Mouse (Mus musculus) embryonic facial prominence, embryonic 14.5 days (tissue): ENCODE results near the gene Cep131. TPM values are rescaled to one million over a fixed set of nuclear protein-coding genes. Genes with fewer than 3 reads are reported as not detected.

Experiments
- ATAC-seq: fragments of 200-750 bp; cut with Nextera tagmentation; 2 replicates; pipeline ENCODE4 v1.8.0; 2017; ENCODE audit warnings: low read depth, moderate number of reproducible peaks, moderate TSS enrichment
- DNase-seq: peaks from one replicate; pipeline ENCODE4 v3.0.0-alpha.2; 2015; ENCODE audit warnings: low spot score
- H3K27ac ChIP-seq: fragments of 300-500 bp; sonication (generic); replicated peaks from 2 replicates; pipeline ENCODE4 v1.5.1; 2014; ENCODE audit warnings: low read depth, mild to moderate bottlenecking, low read length, moderate library complexity
- H3K27me3 ChIP-seq: fragments of 300-500 bp; sonication (generic); replicated peaks from 2 replicates; pipeline ENCODE4 v1.6.1; 2014; ENCODE audit warnings: low read length; ENCODE audit not compliant: control insufficient read depth, insufficient read depth
- H3K36me3 ChIP-seq: fragments of 300-500 bp; sonication (generic); 2 replicates; pipeline ENCODE4 v1.6.1; 2014; ENCODE audit warnings: low read length, mixed read lengths; ENCODE audit not compliant: control insufficient read depth, insufficient read depth
- H3K4me1 ChIP-seq: fragments of 300-500 bp; sonication (generic); 2 replicates; pipeline ENCODE4 v1.6.1; 2014; ENCODE audit warnings: antibody characterized with exemption, low read length; ENCODE audit not compliant: control insufficient read depth, insufficient read depth
- H3K4me2 ChIP-seq: fragments of 300-500 bp; sonication (generic); 2 replicates; pipeline ENCODE4 v1.6.1; 2014; ENCODE audit warnings: low read depth, mild to moderate bottlenecking, low read length, moderate library complexity, mixed read lengths
- H3K4me3 ChIP-seq: fragments of 300-500 bp; sonication (generic); 2 replicates; pipeline ENCODE4 v1.5.1; 2014; ENCODE audit warnings: low read depth, mild to moderate bottlenecking, low read length
- H3K9ac ChIP-seq: fragments of 300-500 bp; sonication (generic); 2 replicates; pipeline ENCODE4 v1.6.1; 2014; ENCODE audit warnings: low read depth, mild to moderate bottlenecking, low read length, moderate library complexity, mixed read lengths
- H3K9me3 ChIP-seq: fragments of 300-500 bp; sonication (generic); 2 replicates; pipeline ENCODE4 v1.6.1; 2016; ENCODE audit warnings: low read length; ENCODE audit not compliant: control insufficient read depth
- WGBS: fragments of 180-500 bp; shearing (Covaris S2); extraction: QIAGEN DNeasy Blood & Tissue Kit; methylation state at CpG from one replicate; pipeline ENCODE4 v1.1.7; 2014; 5-methylcytosine and 5-hydroxymethylcytosine counted together
- microRNA counts: library from miRNA; unstranded; fragments of <30 nt; microRNA quantifications from one replicate; lab custom pipeline; 2017
- microRNA-seq: library from miRNA; unstranded; fragments of <30 nt; microRNA quantifications from one replicate; pipeline ENCODE4, GENCODE M21; 2016; ENCODE audit warnings: borderline number of aligned reads
- polyA plus RNA-seq: library from polyadenylated mRNA; unstranded; fragments of >200 nt; fragmentation: Nextera tagmentation; extraction: Ambion mirVana; gene quantifications from 2 replicates; pipeline ENCODE4 v1.2.1, GENCODE M21; 2014

The Cep131 gene
- polyA plus RNA-seq, 1 experiment from 2014 or later, result 28.2 TPM

DNA sequence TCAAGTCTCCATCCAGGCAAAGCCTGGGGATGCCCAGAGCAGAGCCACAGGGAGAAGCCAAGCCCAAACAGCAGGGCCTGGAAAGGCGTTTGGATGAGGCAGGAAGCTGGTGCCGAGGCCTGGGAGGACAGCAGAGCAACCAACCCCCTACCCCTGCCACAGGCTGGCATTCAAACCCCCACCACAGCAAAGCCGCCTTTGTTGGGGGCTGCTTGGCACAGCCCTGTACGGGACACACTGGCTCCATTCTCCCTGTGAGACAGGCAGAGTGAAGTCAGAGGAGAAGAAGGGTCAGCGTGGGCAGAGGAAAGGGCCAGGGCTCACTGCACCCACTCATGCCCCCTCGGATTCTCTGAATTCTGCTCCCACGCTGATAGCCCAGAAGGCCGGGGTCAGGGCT lies 69.6 kb downstream of the Cep131 start:
- 0 out of 2 replicates have a peak, but pooled peaks cover 3% of the 10 kb centered on the region for H3K4me1 ChIP-seq
- ATAC-seq, result no peak
- WGBS, result 75% methylated on average over 4 of the region's 8 CpGs
- no peak overlapping the region for H3K27ac ChIP-seq
- DNase-seq, result no peak
- H3K4me2 ChIP-seq, result no peak overlapping the region
- no peaks in the 10 kb centered on the region for H3K27me3 ChIP-seq
- H3K9ac ChIP-seq, result no peak overlapping the region
- H3K4me3 ChIP-seq, result no peak overlapping the region
- H3K9me3 ChIP-seq, result no peaks in the 10 kb centered on the region
- H3K36me3 ChIP-seq, result no peaks in the 10 kb centered on the region

DNA sequence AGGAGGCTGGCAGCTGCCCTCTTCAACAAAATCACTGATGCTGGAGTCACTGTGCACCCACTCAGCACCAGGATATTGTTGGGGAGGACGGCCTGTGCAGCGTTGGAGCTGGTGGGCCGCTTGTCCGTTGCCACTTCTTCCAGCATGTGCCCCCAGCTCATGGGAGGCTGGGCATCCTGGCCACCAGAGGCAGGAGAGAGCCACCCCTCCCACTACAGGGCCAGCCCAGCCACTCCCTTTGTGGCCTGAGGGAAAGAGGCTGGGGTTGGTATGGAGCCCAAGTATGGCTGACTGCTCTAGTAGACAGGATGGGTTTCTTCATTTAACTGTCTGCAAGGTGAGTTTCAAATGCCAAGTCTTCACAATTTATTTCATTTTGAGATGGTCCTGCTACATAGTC lies 71.9 kb downstream of the Cep131 start:
- Histone ChIP-seq H3K4me3 (no peak overlapping the region), H3K27me3 (no peaks in the 10 kb centered on the region), H3K9ac (no peak overlapping the region), H3K4me2 (no peak overlapping the region), H3K36me3 (no peaks in the 10 kb centered on the region), H3K4me1 (0 out of 2 replicates have a peak, but pooled peaks cover 3% of the 10 kb centered on the region), H3K9me3 (no peaks in the 10 kb centered on the region), H3K27ac (no peak overlapping the region)
- DNase-seq (no peak), ATAC-seq (no peak)
- WGBS, result 100% methylated on average over 3 of the region's 4 CpGs

MicroRNAs encoded within 50 kb of the gene (microRNA counts, 519-probe panel; counts per million panel counts)
- 2,781 counts per million, percentile 61 among the panel's probes with 10 or more counts for microRNA mmu-miR-338-3p (lab: Ali Mortazavi, UCI)
- 2,196 counts per million, percentile 30 among the panel's probes with 10 or more counts for microRNA mmu-miR-338-5p (lab: Ali Mortazavi, UCI)

Small RNAs within 50 kb of the gene (microRNA-seq; reads per million reads assigned to microRNA genes)
- gene Gm25948 (not detected), gene Mir3065 (not detected), gene Mir338 (not detected)

Other genes starting within 250 kb of the Cep131 start
- 77.9 and 89.3 TPM in 2 replicates for gene Chmp6, start 173.4 kb downstream of the Cep131 start, polyA plus RNA-seq
- gene Baiap2, start 144.1 kb downstream of the Cep131 start, polyA plus RNA-seq, result 22.1 and 26.5 TPM in 2 replicates
- gene Aatk, start 39.7 kb downstream of the Cep131 start, polyA plus RNA-seq, result 8.7 and 10.8 TPM in 2 replicates
- 13.1 and 14.1 TPM in 2 replicates for gene Tepsin, start 11.9 kb upstream of the Cep131 start, polyA plus RNA-seq
- 76.4 and 88.7 TPM in 2 replicates for gene Ndufaf8, start 12.1 kb upstream of the Cep131 start, polyA plus RNA-seq
- 78.8 and 86.4 TPM in 2 replicates for gene Slc38a10, start 64.5 kb upstream of the Cep131 start, polyA plus RNA-seq
- 11.1 and 12.0 TPM in 2 replicates for gene Bahcc1, start 146.1 kb upstream of the Cep131 start, polyA plus RNA-seq